Mouse (Mus musculus) heart, adult 2 months (tissue): ENCODE measurements at regions not wholly inside any gene's neighbourhood (a gene's known extent, or its start where the extent isn't known, plus 50 kb on each side); places are given as distances from the start of the nearest gene placed in this dataset.

Source experiments
- CTCF ChIP-seq: fragments of 200-600 bp; IDR thresholded peaks from 2 replicates; pipeline ENCODE4 v1.8.1; 2022; ENCODE audit warnings: antibody characterized with exemption, mild to moderate bottlenecking, moderate library complexity
- EP300 ChIP-seq: fragments of 200-500 bp; IDR thresholded peaks from 2 replicates; pipeline ENCODE4 v1.6.1; 2011; ENCODE audit warnings: low read depth, low read length, control low read depth; ENCODE audit not compliant: insufficient read depth
- POLR2A ChIP-seq: fragments of 200-500 bp; IDR thresholded peaks from 2 replicates; pipeline ENCODE4 v1.6.1; 2011; ENCODE audit warnings: mild to moderate bottlenecking, low read depth, low read length, control low read depth; ENCODE audit not compliant: insufficient read depth

DNA sequence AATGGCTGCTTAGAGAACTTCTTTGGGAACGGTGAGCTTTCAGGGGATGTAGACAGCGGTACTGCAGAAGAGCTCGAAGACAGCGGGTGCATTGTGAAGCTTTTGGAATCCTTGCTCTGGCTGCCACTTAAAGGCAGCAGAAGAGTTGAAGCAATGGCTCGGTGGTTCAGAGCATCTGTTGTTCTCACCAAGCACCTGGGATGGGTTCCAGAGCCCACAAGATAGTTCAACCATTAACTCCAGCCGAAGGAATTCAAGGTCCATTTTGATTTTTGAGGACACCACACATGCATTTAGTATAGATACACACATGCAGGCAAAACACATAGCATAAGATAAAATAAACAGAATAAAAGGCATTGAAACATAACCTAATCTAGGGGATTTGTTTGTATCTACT, 181.9 kb upstream of the Tet2 start:
- TF ChIP-seq CTCF = no peak
- no peak for TF ChIP-seq EP300
- TF ChIP-seq POLR2A = no peak
